26 mouse cellular contexts compared by ENCODE assay signal in genomic region chr1:37405137-37405536, GRCm38 (mm10). TPM values are rescaled to one million over a fixed set of nuclear protein-coding genes. Genes with fewer than 3 reads are reported as not detected.
A peak's percentile ranks its signal among the peaks of the same experiment; 100 is the strongest.
DNase-seq lines count a peak whose midpoint lies in the region; ATAC-seq and TF ChIP-seq lines count a peak whose summit lies in the region.
"Had no signal": no experiment of that assay in that cellular context is flagged by ENCODE, and none has a peak within 500 bp of the region (broad histone marks: within the 10 kb centered on the region; RNA-seq: fewer than 3 reads in every experiment).

No protein-coding gene starts in this region.

- DNase-seq in cerebellum, adult 2 months, result no peak
- DNase-seq in cerebellum, adult 18-20 months, result no peak
- no peak for DNase-seq in layer of hippocampus, adult 2 months (ENCODE audit: low spot score in 2 of 2)
- DNase-seq in layer of hippocampus, postnatal 36 days, result no peak
- DNase-seq in 3T3-L1 (ENCODE audit: low read depth, low spot score), result peak; percentile 46
- no peak for DNase-seq in right cerebral cortex, adult 18-20 months
- no peak for DNase-seq in lung, adult 2 months
- DNase-seq: B cell, adult 2 months; cerebellum, adult 11-12 months; cerebellum, adult 9-11 months; cerebellum, postnatal 25 days; gastrocnemius, postnatal 36 days; heart, adult 2 months; heart, postnatal 14 days; heart, postnatal 4 days; kidney, adult 11 months had no signal

- no peaks in the 10 kb centered on the region for H3K9me3 ChIP-seq in hindbrain, embryonic 15.5 days
- H3K9me3 ChIP-seq: embryonic facial prominence, embryonic 12.5 days; embryonic facial prominence, embryonic 15.5 days; forebrain, embryonic 12.5 days; forebrain, embryonic 15.5 days; G1E; heart, embryonic 10.5 days; heart, embryonic 13.5 days; intestine, embryonic 15.5 days had no signal

- no peak overlapping the region for H3K9ac ChIP-seq in hindbrain, embryonic 15.5 days
- H3K9ac ChIP-seq: embryonic facial prominence, embryonic 12.5 days; embryonic facial prominence, embryonic 15.5 days; forebrain, embryonic 12.5 days; forebrain, embryonic 15.5 days; heart, embryonic 13.5 days; intestine, embryonic 15.5 days had no signal

- peaks cover 15% of the 10 kb centered on the region for H3K4me1 ChIP-seq in cerebellum, adult 2 months (ENCODE audit: control insufficient read depth, insufficient read depth, low read length)
- no peaks in the 10 kb centered on the region for H3K4me1 ChIP-seq in hindbrain, embryonic 15.5 days (replicated peaks)
- no peaks in the 10 kb centered on the region for H3K4me1 ChIP-seq in lung, adult 2 months (ENCODE audit: control insufficient read depth, insufficient read depth, low read length)
- H3K4me1 ChIP-seq: embryonic facial prominence, embryonic 12.5 days; embryonic facial prominence, embryonic 15.5 days; forebrain, embryonic 12.5 days; forebrain, embryonic 15.5 days; heart, embryonic 10.5 days; intestine, embryonic 15.5 days had no signal

- no peak overlapping the region for H3K4me2 ChIP-seq in hindbrain, embryonic 15.5 days
- H3K4me2 ChIP-seq: embryonic facial prominence, embryonic 12.5 days; embryonic facial prominence, embryonic 15.5 days; forebrain, embryonic 12.5 days; forebrain, embryonic 15.5 days; heart, embryonic 13.5 days; intestine, embryonic 15.5 days had no signal

- TF ChIP-seq CTCF in cerebellum, adult 2 months (IDR thresholded peaks at IDR 0.05; ENCODE audit: borderline replicate concordance, insufficient read depth, low read depth, low read length), result no peak
- TF ChIP-seq CTCF in layer of hippocampus, adult 2 months (conservative IDR thresholded peaks at IDR 0.05), result no peak
- no peak for TF ChIP-seq CTCF in lung, adult 2 months (IDR thresholded peaks at IDR 0.05; ENCODE audit: insufficient read depth, low read length)

- H3K27me3 ChIP-seq in cerebellum, adult 2 months (ENCODE audit: control insufficient read depth, insufficient read depth, low read length), result no peaks in the 10 kb centered on the region
- H3K27me3 ChIP-seq in hindbrain, embryonic 15.5 days, result no peaks in the 10 kb centered on the region
- H3K27me3 ChIP-seq: CH12.LX; embryonic facial prominence, embryonic 12.5 days; embryonic facial prominence, embryonic 15.5 days; forebrain, embryonic 12.5 days; forebrain, embryonic 15.5 days; heart, embryonic 13.5 days; intestine, embryonic 15.5 days had no signal

- no peak for TF ChIP-seq POLR2A in cerebellum, adult 2 months (IDR thresholded peaks at IDR 0.05; ENCODE audit: borderline replicate concordance, insufficient read depth, low read length)
- TF ChIP-seq POLR2A in lung, adult 2 months (IDR thresholded peaks at IDR 0.05; ENCODE audit: borderline replicate concordance, extremely low read depth, low read depth, low read length), result no peak

- WGBS in cerebellum, adult 2 months, result 61% methylated on average over 2 of the region's 2 CpGs
- 58% methylated on average over 2 of the region's 2 CpGs for WGBS in hindbrain, embryonic 15.5 days
- 90% methylated on average over 2 of the region's 2 CpGs for WGBS in lung, adult 2 months

- H3K27ac ChIP-seq in cerebellum, adult 2 months (ENCODE audit: insufficient read depth, low read length), result 0 out of 2 replicates have a peak overlapping the region, but pooled peaks have one; percentile 14
- peak overlapping the region; percentile 46; the same call in 1 of the 2 replicates for H3K27ac ChIP-seq in layer of hippocampus, adult 2 months
- no peak overlapping the region for H3K27ac ChIP-seq in hindbrain, embryonic 15.5 days (replicated peaks)
- H3K27ac ChIP-seq: embryonic facial prominence, embryonic 12.5 days; embryonic facial prominence, embryonic 15.5 days; forebrain, embryonic 12.5 days; forebrain, embryonic 15.5 days; heart, adult 2 months; heart, embryonic 10.5 days; heart, embryonic 13.5 days; intestine, embryonic 15.5 days had no signal

- peaks cover 25% of the 10 kb centered on the region; the same call in 1 of the 2 replicates for H3K36me3 ChIP-seq in hindbrain, embryonic 15.5 days
- H3K36me3 ChIP-seq: embryonic facial prominence, embryonic 12.5 days; embryonic facial prominence, embryonic 15.5 days; forebrain, embryonic 12.5 days; G1E; intestine, embryonic 15.5 days had no signal

- no peak overlapping the region for H3K4me3 ChIP-seq in cerebellum, adult 2 months (replicated peaks; ENCODE audit: insufficient read depth, low read depth, low read length)
- no peak overlapping the region for H3K4me3 ChIP-seq in layer of hippocampus, adult 2 months
- no peak overlapping the region for H3K4me3 ChIP-seq in hindbrain, embryonic 15.5 days
- no peak overlapping the region for H3K4me3 ChIP-seq in lung, adult 2 months (replicated peaks; ENCODE audit: extremely low read depth, low read depth, low read length)
- H3K4me3 ChIP-seq: embryonic facial prominence, embryonic 12.5 days; embryonic facial prominence, embryonic 15.5 days; forebrain, embryonic 12.5 days; forebrain, embryonic 15.5 days; heart, adult 2 months; heart, embryonic 10.5 days; heart, embryonic 13.5 days; intestine, embryonic 15.5 days had no signal

- ATAC-seq in hindbrain, embryonic 15.5 days (ENCODE audit: low FRiP score, low read depth), result peak; percentile 42; the same call in 1 of the 2 replicates
- ATAC-seq: forebrain, embryonic 15.5 days; intestine, embryonic 15.5 days had no signal

RNA-seq across cellular contexts. Expression of gene Coa5, which starts 24.8 kb away (rescaled TPM):
- polyA plus RNA-seq in cerebellum, adult 2 months (2012; rRNA removed), result 50.3 and 53.0 TPM in 2 replicates
- total RNA-seq in layer of hippocampus, adult 2 months (2021), result 10 to 100 TPM; 61.2 to 62.5 TPM
- 10 to 100 TPM; 61.9 to 64.0 TPM for total RNA-seq in layer of hippocampus, postnatal 36 days (2021)
- polyA plus RNA-seq in hindbrain, embryonic 15.5 days (2015; fragmentation: Nextera tagmentation; extraction: Ambion mirVana), result 59.8 and 60.1 TPM in 2 replicates
- polyA plus RNA-seq in lung, adult 2 months (2012; rRNA removed), result 27.0 and 45.0 TPM in 2 replicates

RNA-seq across cellular contexts. Expression of gene Unc50, which starts 24.8 kb away (rescaled TPM):
- 96.5 and 105 TPM in 2 replicates for polyA plus RNA-seq in cerebellum, adult 2 months (2012; rRNA removed)
- total RNA-seq in layer of hippocampus, adult 2 months (2021), result 10 to 100 TPM; 53.3 to 59.7 TPM
- total RNA-seq in layer of hippocampus, postnatal 36 days (2021), result 10 to 100 TPM; 57.5 to 57.8 TPM
- polyA plus RNA-seq in hindbrain, embryonic 15.5 days (2015; fragmentation: Nextera tagmentation; extraction: Ambion mirVana), result 116 and 121 TPM in 2 replicates
- 56.0 and 58.6 TPM in 2 replicates for polyA plus RNA-seq in lung, adult 2 months (2012; rRNA removed)
